Mouse (Mus musculus): ENCODE measurements around the gene Btrc.
"Not testable (repeated sequence)": the region's sequence is repeated elsewhere in the genome, so short reads cannot be mapped to it uniquely, and the experiment has no call there.

The Btrc gene

GRCm38 (mm10) chr19:45363384-45363926 is at the start of gene Btrc:
Gene Btrc, plus strand, starts transcription at chr19:45363734.
- peak; percentile 97 for DNase-seq (ENCODE audit: low read depth)

GRCm38 (mm10) chr19:45317473-45317882 is 46.1 kb upstream of the Btrc start:
- no peak for DNase-seq (ENCODE audit: low read depth)

- DNase-seq (ENCODE audit: low read depth): no peak
Observed at GRCm38 (mm10) chr19:45321062-45321461, 42.5 kb upstream of the Btrc start.

- no peak for DNase-seq (ENCODE audit: low read depth)
Observed at GRCm38 (mm10) chr19:45329039-45329438, 34.5 kb upstream of the Btrc start.

DNA sequence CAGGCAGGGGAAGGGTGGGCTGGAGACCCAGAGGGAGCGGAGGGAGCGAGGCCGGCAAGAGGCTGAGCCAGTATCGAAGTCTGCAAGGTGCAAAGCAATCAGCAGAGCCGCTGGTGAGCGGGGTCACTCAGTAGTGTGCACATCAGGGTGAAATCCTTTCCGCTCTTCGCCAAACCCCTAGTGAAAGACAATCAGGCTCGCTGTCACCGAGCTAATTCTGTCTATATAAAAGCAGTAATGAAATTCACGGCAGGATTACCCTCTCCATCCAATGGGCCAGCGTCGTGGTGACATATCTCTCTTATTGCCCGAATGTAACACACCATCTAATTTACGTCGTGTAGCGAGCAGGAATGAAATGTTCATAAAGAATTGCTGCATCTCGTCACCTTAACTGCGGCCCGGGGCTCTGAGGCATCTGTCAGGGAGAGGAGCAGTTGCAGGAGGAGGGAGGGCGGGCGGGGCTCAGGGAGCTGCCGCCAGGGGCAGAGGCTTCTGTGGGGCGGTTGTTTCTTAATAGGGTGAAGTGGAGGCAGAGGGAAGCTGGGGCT is 33.7 kb upstream of the Btrc start:
- no peak for DNase-seq (ENCODE audit: low read depth)

- no peak for DNase-seq (ENCODE audit: low read depth)
Observed at GRCm38 (mm10) chr19:45336718-45337117, 26.8 kb upstream of the Btrc start.

DNA sequence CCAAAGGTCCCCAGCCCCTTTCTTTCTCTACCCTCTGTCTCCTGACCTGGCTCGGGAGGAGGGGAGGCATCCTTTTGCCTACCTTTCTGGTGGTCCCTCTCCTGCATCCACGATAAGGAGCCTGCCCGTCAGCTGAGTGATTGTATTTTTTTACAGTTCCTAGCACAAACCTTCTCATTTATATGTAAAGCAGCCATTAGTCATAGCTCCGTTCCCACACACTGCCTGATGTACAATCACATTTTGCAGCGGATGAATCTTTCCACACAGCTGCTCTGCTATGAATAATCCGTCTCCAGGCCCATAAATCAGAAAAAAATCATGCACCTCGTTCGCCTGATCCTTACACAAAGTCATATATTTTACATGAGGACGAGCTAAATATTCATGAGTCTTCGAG is 25.4 kb upstream of the Btrc start:
- DNase-seq (ENCODE audit: low read depth): no peak

- no peak for DNase-seq (ENCODE audit: low read depth)
Observed at GRCm38 (mm10) chr19:45343941-45344340, 19.6 kb upstream of the Btrc start.

GRCm38 (mm10) chr19:45348188-45348587 is 15.3 kb upstream of the Btrc start:
- DNase-seq (ENCODE audit: low read depth): no peak

DNA sequence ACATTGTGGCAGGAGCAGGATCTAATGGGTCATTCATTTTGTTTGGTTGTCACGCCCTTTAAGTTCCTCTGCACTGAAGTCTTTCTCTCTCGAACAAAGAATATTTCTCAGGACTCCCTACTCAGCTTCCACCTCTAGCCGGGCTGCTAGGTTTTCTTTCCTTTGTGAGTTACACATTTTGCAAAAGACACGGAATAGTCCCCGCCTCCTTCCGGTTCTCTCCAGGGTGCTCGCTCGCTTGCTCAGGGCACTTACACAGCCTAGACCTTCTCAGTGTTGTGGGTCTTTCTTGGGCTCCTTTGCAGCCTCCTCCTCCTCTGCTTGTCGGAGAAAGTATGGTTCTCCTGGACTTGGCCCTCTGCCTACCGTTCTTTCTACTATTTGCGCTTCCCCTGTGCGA is 13.1 kb upstream of the Btrc start:
- DNase-seq (ENCODE audit: low read depth): no peak

DNA sequence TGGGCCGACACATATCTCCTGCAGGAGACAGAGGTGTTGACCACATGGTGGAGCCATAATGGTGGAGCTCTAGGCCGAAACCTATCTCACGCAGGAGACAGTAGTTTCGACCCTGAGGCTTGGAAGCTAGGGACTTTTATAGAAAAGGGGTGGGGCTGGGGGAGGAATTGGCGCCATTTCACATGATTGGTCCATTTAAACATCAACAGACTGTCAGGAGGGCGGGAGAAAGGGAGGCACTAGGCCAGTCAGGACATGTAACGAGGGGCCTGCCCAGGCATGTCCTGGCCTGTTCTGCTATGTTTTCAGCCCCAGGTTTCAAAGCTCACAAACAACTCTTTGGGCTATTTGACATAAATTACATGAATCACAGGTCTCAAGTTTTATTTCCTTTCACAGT is 10.8 kb upstream of the Btrc start:
- not testable (repeated sequence) for DNase-seq (ENCODE audit: low read depth)

GRCm38 (mm10) chr19:45355678-45356077 is 7.9 kb upstream of the Btrc start:
- no peak for DNase-seq (ENCODE audit: low read depth)

DNA sequence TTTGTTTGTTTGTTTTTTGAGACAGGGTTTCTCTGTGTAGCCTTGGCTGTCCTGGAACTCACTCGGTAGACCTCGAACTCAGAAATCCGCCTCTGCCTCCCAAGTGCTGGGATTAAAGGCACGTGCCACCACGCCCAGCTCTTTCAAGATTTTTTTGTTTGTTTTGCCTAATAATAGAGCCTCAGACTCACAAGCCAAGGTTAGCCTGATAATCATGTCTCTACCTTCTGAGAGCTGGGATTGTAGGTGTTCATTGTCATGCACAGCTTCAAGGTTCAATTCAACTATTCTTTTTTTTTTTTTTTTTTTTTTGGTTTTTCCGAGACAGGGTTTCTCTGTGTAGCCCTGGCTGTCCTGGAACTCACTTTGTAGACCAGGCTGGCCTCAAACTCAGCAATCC is 6.7 kb upstream of the Btrc start:
- not testable (repeated sequence) for DNase-seq (ENCODE audit: low read depth)

DNA sequence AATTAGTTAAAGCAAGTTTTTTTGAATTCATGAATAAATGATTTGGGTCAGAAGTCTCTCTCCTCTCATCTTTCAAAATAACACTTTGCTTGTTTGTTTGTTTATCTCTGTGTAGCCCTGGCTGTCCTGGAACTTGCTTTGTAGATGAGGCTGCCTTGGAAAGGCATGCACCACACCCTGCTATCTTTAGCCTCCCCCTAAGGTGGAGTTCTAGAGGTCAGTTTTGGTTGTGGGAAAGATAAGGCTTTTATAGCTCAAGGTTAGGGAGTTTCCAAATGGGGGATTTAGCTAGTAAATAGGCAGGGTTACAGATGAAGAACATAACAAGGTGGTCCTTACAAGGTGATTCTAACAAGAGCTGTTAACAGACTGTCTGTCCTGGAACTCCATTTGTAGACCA is 3.0 kb upstream of the Btrc start:
- DNase-seq (ENCODE audit: low read depth): no peak

DNA sequence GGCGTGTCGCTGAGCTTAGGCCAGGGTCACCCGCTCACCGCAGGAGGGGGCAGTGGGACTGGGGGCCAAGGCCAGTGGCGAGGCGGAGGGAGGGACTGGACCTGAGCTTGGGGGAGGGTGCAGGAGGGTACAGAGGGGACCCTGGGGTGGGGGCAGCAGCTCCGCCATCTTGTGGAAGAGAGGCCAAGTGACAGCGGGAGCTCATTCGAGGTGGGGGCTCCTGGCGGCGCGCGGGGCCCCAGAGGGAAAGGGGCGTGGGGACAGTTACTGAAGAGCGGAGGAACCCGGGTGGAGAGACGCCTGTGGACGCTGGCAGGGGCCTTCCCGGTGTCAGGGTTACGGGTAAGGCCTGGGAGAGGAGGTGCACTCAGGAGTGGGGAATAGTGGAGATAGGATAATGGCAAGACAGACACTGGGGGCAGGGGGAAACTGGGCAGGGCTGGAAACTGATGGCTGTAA is 428 bp downstream of the Btrc start:
- no peak for DNase-seq (ENCODE audit: low read depth)

GRCm38 (mm10) chr19:45366651-45367050 is 3.1 kb downstream of the Btrc start:
- DNase-seq (ENCODE audit: low read depth): no peak

DNA sequence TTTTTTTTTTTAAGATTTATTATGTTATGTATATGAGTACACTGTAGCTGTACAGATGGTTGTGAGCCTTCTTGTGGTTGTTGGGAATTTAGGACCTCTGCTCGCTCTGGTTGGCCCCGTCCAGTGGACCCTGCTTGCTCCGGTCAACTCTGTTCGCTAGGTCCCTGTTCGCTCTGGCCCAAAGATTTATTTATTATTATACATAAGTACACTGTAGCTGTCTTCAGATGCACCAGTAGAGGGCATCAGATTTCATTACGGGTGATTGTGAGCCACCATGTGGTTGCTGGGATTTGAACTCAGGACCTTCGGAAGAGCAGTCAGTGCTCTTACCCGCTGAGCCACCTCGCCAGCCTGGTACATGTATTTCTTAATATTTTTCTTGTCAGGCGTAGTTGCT is 21.3 kb downstream of the Btrc start:
- not testable (repeated sequence) for DNase-seq (ENCODE audit: low read depth)

DNA sequence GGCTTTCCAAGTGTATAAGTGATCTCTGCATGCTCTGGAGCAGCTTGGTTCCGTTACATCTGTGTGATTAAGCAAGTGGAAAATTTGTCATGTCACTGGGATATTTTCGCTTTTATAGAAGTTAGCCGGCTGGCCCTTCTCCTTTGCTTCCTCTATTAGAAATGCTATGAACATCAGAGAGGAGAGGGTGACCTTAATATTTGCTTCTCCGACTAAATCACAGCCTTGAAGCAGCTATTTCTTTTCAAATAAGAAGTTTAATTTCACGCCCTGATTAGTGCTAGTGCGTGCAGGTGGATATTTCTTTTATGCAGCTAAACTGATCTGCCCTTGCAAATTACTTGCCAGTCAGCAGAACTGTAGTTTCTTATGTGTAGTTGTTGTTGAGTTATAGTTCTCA is 25.0 kb downstream of the Btrc start:
- no peak for DNase-seq (ENCODE audit: low read depth)

- DNase-seq (ENCODE audit: low read depth): no peak
Observed at GRCm38 (mm10) chr19:45394078-45394477, 30.5 kb downstream of the Btrc start.

- peak; percentile 20 for DNase-seq (ENCODE audit: low read depth)
Observed at GRCm38 (mm10) chr19:45411000-45411399, 47.5 kb downstream of the Btrc start.

GRCm38 (mm10) chr19:45412694-45413093 is 49.2 kb downstream of the Btrc start:
- no peak for DNase-seq (ENCODE audit: low read depth)

DNA sequence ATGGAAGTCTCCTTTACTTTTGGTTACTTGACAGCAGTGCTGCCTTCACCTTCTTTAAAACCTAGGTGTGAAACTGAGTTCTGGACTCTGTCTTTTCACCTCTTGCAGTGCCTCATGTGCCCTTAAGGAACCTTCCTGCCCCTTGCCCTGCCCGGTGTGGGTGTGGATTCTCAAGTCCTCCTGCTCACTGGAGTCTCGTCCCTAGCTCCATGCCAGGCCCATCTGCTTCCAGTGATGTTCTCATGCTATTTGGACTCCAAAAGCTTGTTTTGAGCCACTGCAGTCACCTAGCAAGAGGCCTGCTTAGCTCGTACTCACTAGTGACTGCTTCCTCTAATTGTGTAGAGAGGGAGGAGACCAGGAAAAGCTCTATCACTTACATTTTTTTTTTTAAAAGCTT is 50.4 kb downstream of the Btrc start:
- no peak for DNase-seq (ENCODE audit: low read depth)

GRCm38 (mm10) chr19:45417601-45418000 is 54.1 kb downstream of the Btrc start:
- DNase-seq (ENCODE audit: low read depth): no peak

- no peak for DNase-seq (ENCODE audit: low read depth)
Observed at GRCm38 (mm10) chr19:45422276-45422675, 58.7 kb downstream of the Btrc start.
